Mouse (Mus musculus) cerebellum, postnatal 25 days (tissue): ENCODE measurements around the gene Gdpgp1.
A peak's percentile ranks its signal among the peaks of the same experiment; 100 is the strongest.

Experiments
- DNase-seq, 2 experiments: peaks; one replicate each; pipeline ENCODE4 v3.0.0; 2021; ENCODE audit warnings: mixed read lengths in 2 of 2

Gene Gdpgp1

DNA sequence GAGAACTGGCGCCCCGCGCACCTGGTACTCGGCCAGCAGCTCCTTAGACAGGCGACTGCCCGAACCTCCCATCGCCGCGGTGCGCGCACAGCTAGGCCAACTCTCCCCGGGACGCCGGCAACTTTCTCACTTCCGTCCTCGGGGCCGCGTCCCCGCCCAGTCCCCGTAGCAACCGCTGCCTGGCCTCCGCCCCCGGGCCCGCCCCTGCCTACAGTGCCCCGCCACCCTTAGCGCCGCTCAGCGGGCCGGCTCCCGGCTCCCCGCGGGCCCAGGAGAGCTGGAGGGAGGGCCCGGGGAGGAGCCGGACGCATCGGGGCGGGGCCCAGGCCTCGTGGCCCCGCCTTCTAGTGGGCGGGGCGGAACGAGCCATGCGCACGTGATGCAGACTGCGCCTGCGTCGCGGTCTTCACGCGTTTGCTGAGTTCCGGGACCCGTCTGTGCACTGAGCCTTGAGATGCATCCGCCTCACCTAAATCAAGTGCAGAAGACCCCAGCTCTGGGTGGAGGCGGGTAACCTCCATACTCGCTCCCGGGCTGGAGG is at the start of gene Gdpgp1, which contains the start of gene Cib1:
Gdpgp1 (plus strand) TSS at position 377 of the 541 bp plus-strand sequence.
Cib1 (minus strand) TSS at position 325 of the 541 bp plus-strand sequence.
- DNase-seq: peak; percentile 92 to 96

DNA sequence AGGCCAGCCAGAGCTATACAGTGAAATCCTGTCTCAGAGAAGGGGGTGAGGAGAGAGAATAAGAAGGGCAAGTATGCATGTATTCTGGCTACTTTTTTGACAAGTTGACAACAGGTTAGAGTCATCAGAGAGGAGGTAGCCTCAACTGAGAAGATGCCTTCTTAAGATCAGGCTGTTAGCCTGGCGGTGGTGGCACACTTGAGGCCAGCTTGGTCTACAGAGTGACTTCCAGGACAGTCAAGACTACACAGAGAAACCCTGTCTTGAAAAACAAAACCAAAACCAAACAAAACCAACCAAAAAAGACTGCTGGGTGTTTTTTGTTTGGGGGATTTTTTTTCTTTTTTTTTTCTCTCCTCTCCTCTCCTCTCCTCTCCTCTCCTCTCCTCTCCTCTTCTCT is 49.2 kb upstream of the Gdpgp1 start:
- DNase-seq: no peak

DNA sequence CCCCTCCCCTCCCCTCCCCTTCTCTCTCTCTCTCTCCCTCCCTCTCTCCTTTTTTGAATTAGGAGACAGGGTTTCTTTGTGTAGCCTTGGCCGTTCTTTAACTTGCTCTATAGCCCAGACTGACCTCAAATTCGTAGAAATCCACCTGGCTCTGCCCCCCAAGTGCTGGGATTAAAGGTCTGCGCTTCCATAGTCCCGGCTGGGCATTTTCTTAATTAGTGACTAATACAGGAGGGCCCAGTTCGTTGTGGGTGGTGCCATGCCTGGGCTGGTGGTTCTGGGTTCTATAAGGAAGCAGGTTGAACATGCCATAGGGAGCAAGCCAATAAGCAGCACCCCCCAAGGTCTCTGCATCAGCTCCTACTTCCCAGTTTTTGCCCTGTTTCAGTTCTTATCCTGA is 48.7 kb upstream of the Gdpgp1 start:
- no peak for DNase-seq

DNA sequence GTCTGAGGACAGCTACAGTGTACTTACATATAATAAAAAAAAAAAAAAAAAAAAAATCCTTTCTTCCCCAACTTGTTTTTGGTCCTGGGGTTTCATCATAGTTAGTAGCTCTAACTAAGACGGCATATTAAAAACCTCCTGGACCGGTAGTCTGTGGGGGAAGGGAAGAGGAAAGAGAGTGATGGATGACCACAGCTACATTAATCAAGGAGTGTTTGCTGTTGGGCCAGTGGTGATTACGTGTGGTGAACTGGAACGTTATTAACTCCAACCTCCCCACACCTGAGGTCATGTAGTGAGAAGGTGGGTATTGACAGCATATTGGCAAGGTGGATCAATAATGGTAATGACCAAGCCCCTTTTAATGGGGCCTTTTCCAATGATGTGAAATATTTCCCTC is 48.1 kb upstream of the Gdpgp1 start:
- no peak for DNase-seq

DNA sequence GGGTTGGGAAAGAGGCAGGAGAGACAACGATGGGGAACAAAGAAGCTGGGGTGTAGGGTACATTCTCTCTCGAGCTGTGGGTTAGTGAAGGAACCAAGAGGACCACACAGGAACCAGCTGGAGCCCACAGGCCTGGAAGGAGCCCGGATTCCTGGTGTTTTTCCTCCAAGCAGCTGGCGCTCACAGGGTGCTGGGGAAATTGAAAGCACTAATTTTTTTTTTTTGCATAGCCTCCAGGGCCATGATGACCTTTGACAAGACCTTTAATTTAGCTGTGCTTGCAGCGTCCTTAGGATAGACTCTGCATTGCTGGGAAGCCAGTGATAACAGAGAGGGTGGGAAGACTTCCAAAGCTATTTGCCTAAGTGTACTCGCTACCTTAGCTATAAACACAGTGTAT is 47.7 kb upstream of the Gdpgp1 start:
- no peak for DNase-seq

DNA sequence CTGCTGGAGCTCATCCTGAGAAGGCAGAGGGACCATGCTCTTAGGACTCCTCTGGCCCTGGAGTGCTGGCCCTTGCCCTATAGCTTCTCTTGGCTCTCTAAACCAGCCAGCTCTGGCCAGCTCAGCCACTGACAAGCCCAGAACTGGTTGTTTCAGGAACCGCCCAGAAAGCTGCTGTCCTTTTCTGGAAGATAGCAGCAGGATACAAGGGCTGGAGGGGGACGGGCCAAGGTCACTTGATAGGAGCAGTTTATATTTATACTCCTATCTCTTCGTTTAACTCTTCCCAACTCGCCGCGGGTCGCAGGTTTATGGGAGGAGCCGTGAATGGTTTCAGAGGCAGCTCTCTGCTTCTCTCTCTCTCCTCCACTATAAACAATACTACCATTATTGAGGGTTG is 46.6 kb upstream of the Gdpgp1 start:
- no peak for DNase-seq

DNA sequence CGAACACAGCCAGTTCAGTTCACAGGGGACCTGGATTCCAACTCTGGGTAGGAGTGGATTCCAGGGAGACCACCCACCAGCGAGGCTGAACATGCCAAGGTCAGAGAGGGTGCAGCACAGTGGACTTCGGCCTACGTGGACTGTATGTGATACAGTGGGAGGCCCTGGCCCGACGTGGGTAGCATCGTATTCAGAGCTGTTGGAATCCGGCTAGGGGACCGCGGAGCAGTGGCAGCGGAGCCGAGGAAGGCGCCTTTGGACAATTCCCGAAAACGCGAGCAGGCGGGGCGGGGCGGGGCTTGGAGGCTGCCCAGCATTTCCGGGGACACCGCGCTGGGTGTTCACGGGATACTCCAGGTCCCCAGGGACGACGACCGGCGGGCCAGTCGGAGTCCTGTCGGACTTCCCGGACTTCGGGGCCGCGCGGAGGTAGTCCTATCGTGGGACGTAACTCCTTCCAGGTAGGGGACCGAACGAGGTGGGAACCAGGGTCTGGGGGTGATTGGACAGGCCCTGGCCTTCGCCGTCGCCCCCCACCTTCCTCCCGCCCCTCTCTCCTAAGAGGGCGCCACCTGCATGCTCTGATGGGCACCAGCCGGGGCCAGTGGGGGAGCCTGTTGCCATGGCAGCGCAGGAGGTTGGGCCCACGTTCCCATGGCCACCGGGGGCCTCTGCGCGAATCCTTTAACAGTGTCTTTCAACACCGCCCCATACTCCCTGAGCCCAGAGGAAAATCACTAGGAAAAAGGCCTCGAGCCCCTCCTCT is 46.0 kb upstream of the Gdpgp1 start, which contains the start of gene Sema4b:
Sema4b (plus strand) TSS at position 311 of the 766 bp plus-strand sequence.
- peak; percentile 81 to 86 for DNase-seq

DNA sequence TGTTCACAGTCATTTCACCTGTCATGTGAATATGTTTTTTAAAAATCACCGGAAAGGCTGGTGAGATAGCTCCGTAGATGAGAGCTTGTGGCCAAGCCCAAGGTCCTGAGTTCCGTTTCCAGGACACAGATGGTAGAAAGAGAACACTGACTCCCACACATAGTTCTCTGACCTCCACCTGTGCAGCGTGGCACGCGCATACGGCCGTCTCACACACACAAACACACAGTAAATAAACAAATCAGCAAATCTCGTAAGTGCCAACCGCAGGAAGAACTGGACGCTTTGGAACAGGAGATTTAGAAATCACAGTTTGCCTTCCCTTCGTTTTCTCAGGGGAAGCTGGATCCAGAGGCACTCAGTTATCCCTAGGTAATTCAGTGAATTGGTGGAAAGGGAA is 45.2 kb upstream of the Gdpgp1 start:
- DNase-seq: peak in 1 of 2 experiments; percentile 29

DNA sequence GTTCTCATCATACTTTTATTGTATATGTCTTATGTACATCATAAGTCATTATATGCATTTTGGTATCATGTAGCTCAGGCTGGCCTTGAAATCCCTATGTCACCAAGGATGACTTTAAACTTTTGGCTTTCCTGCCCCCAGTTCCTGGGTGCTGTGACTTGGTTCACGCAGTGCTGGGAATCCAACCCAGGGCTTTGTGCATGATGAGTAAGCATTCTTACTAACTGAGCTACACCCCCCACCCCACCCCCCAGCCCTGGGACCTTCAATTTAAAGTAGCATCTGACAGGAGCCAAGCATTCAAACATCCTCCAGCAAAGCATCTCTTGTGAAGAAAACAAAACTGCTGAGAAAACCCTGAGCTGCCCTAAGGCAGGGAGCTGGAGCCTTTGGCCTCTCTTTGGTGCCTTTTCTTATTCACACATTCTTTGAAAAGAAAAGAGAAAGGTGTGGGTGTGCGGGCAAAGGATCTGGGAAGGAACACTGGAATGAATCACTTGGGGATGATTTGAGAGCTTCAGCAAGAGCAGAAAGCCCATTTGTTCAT is 44.0 kb upstream of the Gdpgp1 start:
- DNase-seq: no peak

DNA sequence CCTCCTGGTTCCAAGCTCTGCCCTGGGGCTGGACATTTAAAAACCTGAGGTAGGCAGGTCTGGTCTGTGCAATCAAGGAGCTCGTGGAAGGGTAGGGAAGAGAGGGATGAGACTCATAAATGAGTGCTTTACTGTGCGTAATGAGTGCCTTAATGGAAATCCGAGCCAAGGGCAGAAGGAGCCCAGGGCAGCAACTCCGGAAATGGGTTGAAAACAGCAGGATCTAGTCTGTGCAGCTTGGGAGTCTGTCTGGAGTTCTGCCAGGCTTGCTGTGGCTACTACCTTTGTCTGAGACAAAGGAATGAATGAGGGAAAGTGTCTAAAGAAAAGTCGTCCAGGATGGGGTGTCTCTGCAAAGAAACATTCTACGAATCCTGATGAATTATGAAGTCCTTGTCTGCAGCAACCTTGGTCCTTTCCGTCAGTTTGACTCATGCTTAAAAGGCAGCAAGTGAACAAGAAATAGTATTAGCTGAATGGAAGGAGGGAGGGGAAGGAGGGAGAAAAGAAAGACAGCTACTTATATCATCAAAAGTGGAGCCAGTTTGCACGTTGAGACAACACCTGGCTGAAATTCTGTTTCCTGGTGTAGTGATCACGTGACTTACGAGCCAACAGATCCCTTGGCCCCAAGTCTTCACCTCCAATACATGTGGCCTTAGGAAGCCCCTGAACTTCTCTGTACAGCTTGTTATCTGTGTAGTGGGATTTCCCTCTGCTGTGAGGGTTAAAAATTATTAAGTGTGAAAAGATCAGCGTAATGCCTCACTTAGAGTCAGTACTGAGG is 43.3 kb upstream of the Gdpgp1 start:
- DNase-seq: no peak

DNA sequence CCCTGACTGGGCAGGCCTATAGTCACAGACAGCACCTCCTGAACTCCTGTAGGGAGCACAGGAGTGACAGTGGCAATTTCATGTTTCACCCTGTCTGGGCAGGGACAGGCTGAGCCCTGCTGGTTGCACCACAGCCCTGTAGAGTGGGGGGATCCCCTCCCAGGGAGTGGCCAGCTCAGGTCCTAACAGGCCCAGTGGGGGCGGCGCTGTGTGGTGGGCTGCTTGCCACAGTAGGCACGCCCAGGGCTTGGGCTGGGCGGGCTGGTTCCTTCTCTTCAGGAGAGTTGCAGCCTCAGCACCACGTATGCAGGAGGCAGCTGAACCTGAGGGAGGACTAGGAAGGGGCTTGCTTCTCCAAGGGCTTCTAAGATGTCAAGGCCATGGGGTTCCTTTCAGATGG is 41.2 kb upstream of the Gdpgp1 start:
- no peak for DNase-seq

DNA sequence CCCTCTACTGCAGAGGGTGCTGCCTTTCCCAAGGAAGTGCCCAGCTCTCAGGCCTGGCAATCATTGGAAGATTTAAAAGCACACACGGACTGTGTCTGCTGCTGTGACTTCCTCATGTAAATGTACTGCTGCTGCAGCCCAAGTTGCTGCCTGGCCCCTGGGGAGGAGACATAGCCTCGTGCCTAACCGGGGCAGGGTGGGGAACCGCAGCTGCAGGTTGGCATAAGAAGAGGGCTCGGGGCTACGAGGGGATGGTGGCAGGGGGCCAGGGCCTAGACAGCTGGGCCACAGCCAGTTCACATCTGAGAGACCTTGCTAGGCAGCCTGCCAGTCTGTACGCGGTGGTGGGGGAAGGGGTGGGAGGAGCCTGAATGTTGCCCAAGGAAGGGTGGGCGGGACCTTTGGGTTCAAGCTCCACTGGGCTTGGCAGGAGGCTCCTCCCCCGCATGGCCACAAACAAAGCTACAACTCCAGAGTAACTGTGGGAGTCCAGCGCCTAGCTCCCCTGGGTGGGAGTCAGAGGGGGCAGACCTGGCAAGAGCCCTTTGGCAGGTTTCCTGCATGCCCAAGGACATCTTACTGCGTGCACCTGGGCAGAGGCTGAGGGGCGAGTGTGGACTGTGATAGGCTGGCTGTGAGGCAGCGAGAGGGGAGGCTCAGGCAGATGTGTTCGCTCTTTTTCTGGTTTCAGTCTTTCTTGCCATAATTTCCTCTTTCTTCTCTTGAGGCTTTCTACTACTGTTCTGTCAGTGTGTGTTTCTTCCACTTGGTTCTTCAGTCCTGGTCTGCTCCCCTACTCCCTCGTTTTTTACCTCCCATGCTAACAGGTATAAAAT is 40.2 kb upstream of the Gdpgp1 start:
- peak; percentile 34 to 52 for DNase-seq

DNA sequence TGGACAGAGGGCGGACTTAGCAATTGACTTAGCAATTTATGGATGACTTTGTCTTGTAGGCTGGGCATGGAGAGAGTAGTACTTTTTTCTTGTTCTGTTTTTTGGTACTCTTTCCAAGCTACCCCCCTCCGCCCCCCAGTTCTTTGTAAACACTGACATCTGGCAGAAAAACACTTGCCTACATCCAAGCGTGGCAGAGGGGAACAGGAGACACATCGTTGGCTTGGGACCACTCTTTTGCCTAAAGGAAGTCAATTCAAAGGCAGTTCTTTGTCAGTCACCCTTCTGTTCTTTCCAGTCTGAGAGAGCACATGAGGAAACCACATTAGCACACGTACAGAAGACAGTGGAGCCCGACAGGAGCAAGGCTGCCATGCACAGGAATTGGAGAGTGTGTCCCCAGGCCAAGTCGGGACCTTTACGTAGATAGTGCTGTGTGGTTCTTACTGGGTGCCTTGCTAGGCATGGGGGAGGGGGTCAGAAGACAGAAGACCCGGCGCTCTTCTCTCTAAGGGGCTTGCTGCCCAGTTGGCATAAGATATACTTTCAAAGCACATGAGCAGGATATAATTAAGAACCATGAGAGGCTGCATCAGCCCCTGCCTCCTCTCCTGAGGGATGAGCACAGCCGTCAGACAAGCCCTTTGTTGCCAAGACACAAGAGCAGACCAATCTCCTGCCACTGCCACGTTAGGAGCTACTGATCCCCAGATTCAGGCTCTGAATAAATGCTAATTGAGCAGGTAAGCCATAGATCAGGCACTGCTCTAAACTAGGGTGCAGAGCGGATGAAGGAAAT is 38.5 kb upstream of the Gdpgp1 start:
- DNase-seq: no peak

DNA sequence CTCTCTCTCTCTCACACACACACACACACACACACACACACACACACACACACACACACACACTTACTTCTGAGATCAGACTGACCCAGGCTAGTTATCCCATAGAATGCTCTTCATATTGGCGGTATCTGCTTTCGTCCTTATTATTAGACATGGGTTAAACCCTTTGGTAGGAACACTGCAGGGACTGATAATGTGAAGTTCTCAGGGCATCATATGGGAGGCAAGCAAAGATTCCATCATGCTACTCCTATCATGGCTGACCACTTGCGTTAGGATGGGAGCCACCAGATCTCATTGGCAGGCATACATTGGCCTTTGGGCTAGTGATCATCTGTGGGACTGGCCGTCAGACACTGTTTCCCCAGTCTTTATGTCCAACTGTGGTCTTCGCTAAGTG is 37.5 kb upstream of the Gdpgp1 start:
- DNase-seq: no peak

DNA sequence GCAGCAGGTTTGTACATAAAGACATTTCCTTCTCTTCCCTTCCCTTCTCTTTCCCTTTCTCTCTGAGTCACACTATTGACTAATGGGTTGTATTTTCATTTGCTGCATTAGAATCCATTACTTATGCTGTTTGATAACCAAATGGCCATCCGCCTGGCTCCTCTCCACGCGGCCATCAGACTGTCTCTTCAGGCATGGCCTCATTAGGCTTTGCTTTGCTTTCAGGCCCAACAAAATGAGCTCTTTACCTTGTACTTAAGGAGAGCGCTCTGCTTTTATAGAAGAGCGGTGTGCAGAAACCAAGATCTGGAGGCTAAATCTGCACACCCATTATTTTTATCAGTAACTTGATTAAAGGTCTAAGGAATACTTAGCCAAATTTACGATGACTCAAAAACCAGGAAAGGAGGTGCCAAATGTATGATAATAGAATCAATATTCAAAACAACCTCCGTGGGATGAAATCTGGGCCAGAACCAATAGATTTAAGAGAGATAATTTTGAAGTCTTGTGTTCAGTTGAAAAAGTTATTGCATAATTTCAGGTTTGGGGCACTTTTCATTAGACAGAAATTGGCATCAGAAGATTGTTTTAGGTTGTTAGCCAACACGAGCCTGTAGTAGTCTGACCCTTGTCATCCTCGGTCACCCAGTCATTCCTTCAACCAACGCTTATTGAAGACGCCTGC is 36.9 kb upstream of the Gdpgp1 start:
- no peak for DNase-seq

DNA sequence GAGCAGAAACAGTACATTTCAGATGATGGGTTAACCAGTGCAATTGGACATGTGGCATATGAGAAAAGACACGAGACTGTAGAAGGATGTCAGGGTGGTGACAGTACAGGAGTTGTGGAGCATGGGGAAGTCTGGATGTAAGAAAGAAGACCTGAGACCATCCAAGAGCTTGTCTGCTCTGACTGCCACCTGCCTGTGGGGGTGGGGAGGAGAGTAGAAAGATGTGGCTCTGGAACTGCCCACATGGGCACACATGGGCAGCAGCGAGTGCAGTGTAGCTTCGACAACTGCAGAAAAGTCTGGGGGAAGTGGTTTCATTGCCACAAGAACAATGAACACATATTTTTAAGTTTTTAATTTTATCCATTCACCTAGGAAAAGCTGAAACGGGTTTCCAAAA is 35.3 kb upstream of the Gdpgp1 start:
- no peak for DNase-seq

DNA sequence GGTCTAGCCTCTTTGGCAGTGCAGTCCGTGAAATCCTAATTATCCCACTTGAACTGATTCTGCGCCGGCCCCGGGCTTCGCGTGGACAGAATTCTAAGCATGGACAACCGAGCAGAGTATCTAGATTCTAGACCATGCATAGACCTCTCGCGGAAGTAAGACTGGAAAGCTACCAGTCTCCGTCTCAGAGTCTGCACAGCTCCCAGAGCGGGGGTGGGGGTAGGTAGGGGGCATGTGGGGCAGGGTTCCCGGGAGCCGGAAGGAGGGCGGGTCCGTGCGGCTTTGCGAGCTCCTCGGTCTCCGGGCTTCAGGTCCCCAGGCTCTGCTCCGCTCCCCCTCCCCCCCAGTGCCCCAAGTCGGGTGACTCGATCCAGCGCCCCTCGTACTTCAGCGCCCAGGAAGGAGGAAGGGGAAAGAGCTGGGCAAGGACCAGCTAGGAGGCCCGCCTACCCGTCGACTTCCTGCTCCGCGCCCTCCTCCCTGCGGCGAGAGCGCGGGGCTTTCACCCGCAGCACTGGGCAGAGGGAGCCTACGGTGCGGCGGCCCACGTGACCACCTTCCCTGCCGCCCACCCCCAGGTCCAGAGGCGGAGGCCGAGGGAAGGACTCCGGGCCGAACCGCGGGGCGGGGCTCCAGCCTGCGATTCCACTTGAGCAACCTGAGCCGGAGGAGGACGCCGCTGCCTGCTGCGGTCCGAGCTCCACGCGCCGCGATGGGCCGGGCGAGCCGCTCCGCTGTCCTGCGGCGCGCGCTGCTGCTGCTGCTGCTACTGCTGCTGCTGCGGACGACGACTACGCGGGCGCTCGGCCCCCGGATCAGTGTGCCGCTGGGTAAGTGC is 34.5 kb upstream of the Gdpgp1 start:
- DNase-seq: peak; percentile 80 to 83

DNA sequence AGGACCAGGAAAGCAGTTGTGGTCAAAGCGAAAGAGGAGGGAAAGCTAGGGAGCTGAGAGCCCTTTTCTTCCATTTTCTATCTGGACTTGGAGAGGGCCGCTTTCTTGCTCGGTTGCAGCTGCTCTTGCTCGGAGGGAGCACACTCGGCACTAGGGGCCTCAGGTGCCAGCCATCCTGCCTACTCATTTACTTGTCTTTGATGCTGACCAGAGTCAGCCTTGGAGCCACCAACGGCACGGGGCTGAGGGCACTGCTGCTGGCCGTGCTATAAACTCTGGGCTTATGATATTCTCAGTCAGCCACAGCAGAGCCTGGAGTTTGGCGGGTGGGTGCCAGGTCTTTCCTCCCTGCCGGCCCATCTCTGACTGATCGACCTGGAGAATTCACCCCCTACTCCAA is 33.8 kb upstream of the Gdpgp1 start:
- peak in 1 of 2 experiments; percentile 45 for DNase-seq

DNA sequence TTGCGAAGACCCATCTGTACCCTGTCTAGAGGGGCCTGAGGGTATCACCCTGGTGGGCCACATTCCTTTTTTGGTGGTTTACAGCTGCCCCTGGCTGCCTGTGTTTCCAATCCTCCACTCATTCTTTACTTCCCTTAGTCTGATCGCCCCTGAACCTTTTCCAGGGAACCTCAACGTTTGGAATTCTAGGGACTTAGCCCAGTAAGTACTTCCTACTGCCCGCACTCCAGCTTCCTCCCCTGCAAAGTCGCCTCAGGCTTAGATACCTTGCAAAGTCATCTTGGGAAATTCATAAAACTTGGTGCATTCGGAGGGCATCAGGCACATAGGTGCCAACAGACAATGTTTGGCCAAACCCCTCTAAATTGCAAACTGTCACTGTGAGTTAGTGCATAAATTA is 33.4 kb upstream of the Gdpgp1 start:
- no peak for DNase-seq
